Mouse (Mus musculus): ENCODE results near the gene Rsrc2. TPM values are rescaled to one million over a fixed set of nuclear protein-coding genes. Genes with fewer than 3 reads are reported as not detected.

The Rsrc2 gene
- polyA plus RNA-seq (2012; fragmentation: generic; extraction: Trizol) = 18.4 TPM

DNA sequence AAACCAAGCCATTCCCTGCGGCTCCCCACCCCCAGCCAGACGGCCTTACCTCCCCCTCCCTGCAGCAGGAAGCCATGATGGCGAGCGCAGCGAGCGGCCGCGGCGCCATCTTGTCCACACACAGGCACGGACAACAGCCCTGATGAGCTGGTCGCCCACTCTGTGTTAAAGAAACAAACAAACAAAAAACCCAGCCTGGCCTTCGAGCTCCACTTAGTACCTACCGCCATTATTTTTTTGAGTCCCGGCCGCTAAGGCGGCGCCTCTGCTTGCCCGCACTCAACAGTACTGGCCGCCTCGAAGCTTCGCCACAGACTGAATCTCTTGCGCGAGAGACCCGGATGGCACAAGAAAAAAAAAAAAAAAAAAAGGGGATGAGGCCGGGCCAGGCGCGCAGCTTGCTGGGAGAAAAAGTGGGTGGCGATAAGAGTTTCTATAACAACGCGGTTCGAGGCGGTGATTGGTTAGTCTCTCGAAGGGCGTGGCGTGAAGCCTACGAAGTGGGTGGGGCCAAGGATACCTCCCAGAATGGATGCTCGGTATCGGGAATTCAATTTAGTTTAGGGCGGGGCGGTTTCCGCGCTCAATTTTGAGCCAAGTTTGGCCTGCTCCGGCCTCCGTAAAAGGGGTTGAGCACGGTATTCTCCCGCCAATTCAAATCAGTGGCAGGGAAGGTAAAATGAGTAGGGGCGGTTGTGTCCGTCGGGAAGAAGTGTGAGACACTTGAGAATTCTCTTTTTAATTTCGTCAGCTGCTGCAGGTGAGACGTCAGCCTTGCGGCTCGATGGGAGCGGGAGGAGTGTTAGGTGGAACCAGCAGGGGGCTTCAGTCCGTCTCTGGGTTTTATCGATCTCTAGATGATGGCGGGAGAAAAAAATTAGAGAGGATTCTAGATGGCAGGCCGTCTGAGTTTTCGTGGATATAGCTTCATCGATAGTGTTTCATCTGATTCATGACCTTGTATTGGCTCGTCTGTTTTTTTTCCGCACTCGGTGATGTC lies at the start of gene Rsrc2, which contains the start of gene Kntc1:
Gene Rsrc2 (minus strand): TSS at position 350 of the 1,000 bp plus-strand sequence.
Gene Kntc1 (plus strand): TSS at position 652 of the 1,000 bp plus-strand sequence.
- peaks cover 56% of the 10 kb centered on the region for H3K79me2 ChIP-seq (ENCODE audit: control insufficient read depth, insufficient read depth)
- peak within 1 kb of the TSS; percentile 96 for H3K4me3 ChIP-seq
- H3K36me3 ChIP-seq (ENCODE audit: control insufficient read depth, insufficient read depth) = peaks cover 7% of the 10 kb centered on the region
- peak within 1 kb of the TSS; percentile 92 for H3K4me2 ChIP-seq (ENCODE audit: low read depth)
- TF ChIP-seq SRF (IDR thresholded peaks at IDR 0.05; ENCODE audit: control insufficient read depth, insufficient read length, low read depth) (no peak), POLR2AphosphoS2 (IDR thresholded peaks at IDR 0.05; ENCODE audit: insufficient read length, low read depth) (peak; percentile 89), E2F4 (IDR thresholded peaks at IDR 0.05; ENCODE audit: insufficient read depth) (peak; percentile 95), TCF3 (IDR thresholded peaks at IDR 0.05; ENCODE audit: insufficient read length, low read depth) (no peak), POLR2A (IDR thresholded peaks at IDR 0.05; ENCODE audit: insufficient read length, low read depth) (peak; percentile 83)
- H3ac ChIP-seq (ENCODE audit: control insufficient read depth, insufficient read length) = peak within 1 kb of the TSS; percentile 75
- no peaks in the 10 kb centered on the region for H3K27me3 ChIP-seq (ENCODE audit: control insufficient read depth, insufficient read depth, insufficient read length)

GRCm38 (mm10) chr5:123793081-123793480 lies 43.9 kb upstream of the Rsrc2 start:
- H3K27me3 ChIP-seq (ENCODE audit: control insufficient read depth, insufficient read depth, insufficient read length) = no peaks in the 10 kb centered on the region
- no peaks in the 10 kb centered on the region for H3K79me2 ChIP-seq (ENCODE audit: control insufficient read depth, insufficient read depth)
- no peak overlapping the region for H3K4me2 ChIP-seq (ENCODE audit: low read depth)
- no peak overlapping the region for H3K4me3 ChIP-seq
- TF ChIP-seq TCF3 (IDR thresholded peaks at IDR 0.05; ENCODE audit: insufficient read length, low read depth) (no peak), REST (IDR thresholded peaks at IDR 0.05; ENCODE audit: insufficient read depth, insufficient read length) (no peak), MYOG (IDR thresholded peaks at IDR 0.05; ENCODE audit: control insufficient read depth in 1 of 3, insufficient read depth in 1 of 3, insufficient read length in 2 of 3, low read depth in 2 of 3) (no peak), MYOD1 (IDR thresholded peaks at IDR 0.05; ENCODE audit: control insufficient read depth in 1 of 3, insufficient read length in 2 of 3, low read depth in 2 of 3) (no peak), SRF (IDR thresholded peaks at IDR 0.05; ENCODE audit: control insufficient read depth, insufficient read length, low read depth) (no peak), POLR2A (IDR thresholded peaks at IDR 0.05; ENCODE audit: insufficient read length, low read depth) (no peak), POLR2AphosphoS2 (IDR thresholded peaks at IDR 0.05; ENCODE audit: insufficient read length, low read depth) (no peak), CEBPB (IDR thresholded peaks at IDR 0.05; ENCODE audit: insufficient read depth, poor library complexity, severe bottlenecking) (no peak), E2F4 (IDR thresholded peaks at IDR 0.05; ENCODE audit: insufficient read depth) (no peak), TCF12 (IDR thresholded peaks at IDR 0.05; ENCODE audit: insufficient read depth, poor library complexity, severe bottlenecking) (no peak), USF1 (IDR thresholded peaks at IDR 0.05; ENCODE audit: low read depth) (no peak), MAX (IDR thresholded peaks at IDR 0.05; ENCODE audit: low read depth) (no peak)
- no peak overlapping the region for H3ac ChIP-seq (ENCODE audit: control insufficient read depth, insufficient read length)
- H3K36me3 ChIP-seq (ENCODE audit: control insufficient read depth, insufficient read depth) = peaks cover 4% of the 10 kb centered on the region

DNA sequence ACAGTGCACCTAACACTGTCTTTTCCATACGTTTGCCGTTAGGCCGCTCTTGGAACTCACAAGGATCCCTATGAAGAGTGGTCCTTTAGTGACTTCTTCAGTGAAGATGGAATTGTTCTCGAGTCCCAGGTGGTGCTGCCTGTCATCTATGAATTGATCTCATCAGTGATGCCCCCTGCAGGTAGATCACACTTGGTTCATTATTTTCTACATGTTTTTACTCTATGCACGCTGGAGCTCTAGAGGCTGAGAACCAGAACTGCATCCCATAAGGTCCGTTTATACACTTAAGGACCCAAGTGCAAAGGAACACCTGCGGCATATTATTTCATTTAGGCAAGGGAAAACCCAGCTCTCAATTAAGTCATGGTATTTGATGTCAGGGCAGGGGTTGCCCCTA lies 39.8 kb upstream of the Rsrc2 start:
- Histone ChIP-seq H3ac (ENCODE audit: control insufficient read depth, insufficient read length) (no peak overlapping the region), H3K27me3 (ENCODE audit: control insufficient read depth, insufficient read depth, insufficient read length) (no peaks in the 10 kb centered on the region), H3K36me3 (ENCODE audit: control insufficient read depth, insufficient read depth) (peaks cover 4% of the 10 kb centered on the region), H3K4me2 (ENCODE audit: low read depth) (no peak overlapping the region), H3K4me3 (no peak overlapping the region), H3K79me2 (ENCODE audit: control insufficient read depth, insufficient read depth) (no peaks in the 10 kb centered on the region)
- no peak for TF ChIP-seq E2F4 (IDR thresholded peaks at IDR 0.05; ENCODE audit: insufficient read depth)
- no peak for TF ChIP-seq SRF (IDR thresholded peaks at IDR 0.05; ENCODE audit: control insufficient read depth, insufficient read length, low read depth)
- no peak for TF ChIP-seq CEBPB (IDR thresholded peaks at IDR 0.05; ENCODE audit: insufficient read depth, poor library complexity, severe bottlenecking)

- Histone ChIP-seq H3ac (ENCODE audit: control insufficient read depth, insufficient read length) (no peak overlapping the region), H3K79me2 (ENCODE audit: control insufficient read depth, insufficient read depth) (no peaks in the 10 kb centered on the region), H3K27me3 (ENCODE audit: control insufficient read depth, insufficient read depth, insufficient read length) (no peaks in the 10 kb centered on the region), H3K36me3 (ENCODE audit: control insufficient read depth, insufficient read depth) (peaks cover 12% of the 10 kb centered on the region), H3K4me3 (no peak overlapping the region), H3K4me2 (ENCODE audit: low read depth) (no peak overlapping the region)
- TF ChIP-seq E2F4 (IDR thresholded peaks at IDR 0.05; ENCODE audit: insufficient read depth) = no peak
These were observed 32.6 kb upstream of the Rsrc2 start for GRCm38 (mm10) chr5:123781864-123782263.

DNA sequence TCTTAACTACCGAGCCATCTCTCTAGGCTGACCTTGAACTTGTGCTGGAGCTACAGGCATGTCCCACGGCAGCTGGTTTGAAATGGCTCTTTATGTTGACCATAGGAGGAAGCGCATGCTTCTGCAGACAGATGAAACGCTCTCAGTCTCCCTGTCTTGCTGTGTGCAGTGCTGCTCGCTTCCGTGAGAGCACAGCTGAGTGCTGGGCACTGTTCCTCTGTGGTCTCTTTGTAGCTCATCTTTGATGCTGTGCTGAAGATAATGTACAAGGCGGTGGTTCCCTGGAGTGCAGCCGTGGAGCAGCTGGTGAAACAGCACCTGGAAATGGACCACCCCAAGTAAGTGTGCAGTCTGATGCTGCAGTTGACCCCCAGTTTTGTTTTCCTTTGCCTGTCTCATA lies 31.5 kb upstream of the Rsrc2 start:
- H3K79me2 ChIP-seq (ENCODE audit: control insufficient read depth, insufficient read depth) = no peaks in the 10 kb centered on the region
- no peak overlapping the region for H3K4me2 ChIP-seq (ENCODE audit: low read depth)
- H3ac ChIP-seq (ENCODE audit: control insufficient read depth, insufficient read length) = no peak overlapping the region
- no peak overlapping the region for H3K4me3 ChIP-seq
- TF ChIP-seq TCF3 (IDR thresholded peaks at IDR 0.05; ENCODE audit: insufficient read length, low read depth) (no peak), TCF12 (IDR thresholded peaks at IDR 0.05; ENCODE audit: insufficient read depth, poor library complexity, severe bottlenecking) (no peak), REST (IDR thresholded peaks at IDR 0.05; ENCODE audit: insufficient read depth, insufficient read length) (no peak), MAX (IDR thresholded peaks at IDR 0.05; ENCODE audit: low read depth) (no peak), MYOD1 (IDR thresholded peaks at IDR 0.05; ENCODE audit: control insufficient read depth in 1 of 3, insufficient read length in 2 of 3, low read depth in 2 of 3) (no peak), POLR2A (IDR thresholded peaks at IDR 0.05; ENCODE audit: insufficient read length, low read depth) (no peak), POLR2AphosphoS2 (IDR thresholded peaks at IDR 0.05; ENCODE audit: insufficient read length, low read depth) (no peak), E2F4 (IDR thresholded peaks at IDR 0.05; ENCODE audit: insufficient read depth) (no peak), USF1 (IDR thresholded peaks at IDR 0.05; ENCODE audit: low read depth) (no peak), CEBPB (IDR thresholded peaks at IDR 0.05; ENCODE audit: insufficient read depth, poor library complexity, severe bottlenecking) (no peak), MYOG (IDR thresholded peaks at IDR 0.05; ENCODE audit: control insufficient read depth in 1 of 3, insufficient read depth in 1 of 3, insufficient read length in 2 of 3, low read depth in 2 of 3) (no peak), SRF (IDR thresholded peaks at IDR 0.05; ENCODE audit: control insufficient read depth, insufficient read length, low read depth) (no peak)
- H3K27me3 ChIP-seq (ENCODE audit: control insufficient read depth, insufficient read depth, insufficient read length) = no peaks in the 10 kb centered on the region
- H3K36me3 ChIP-seq (ENCODE audit: control insufficient read depth, insufficient read depth) = peaks cover 14% of the 10 kb centered on the region
